ENCODE assay signal across 11 mouse cellular contexts in genomic region chr19:47323096-47323849, GRCm38 (mm10).
DNase-seq lines count a peak whose midpoint lies in the region; ATAC-seq and TF ChIP-seq lines count a peak whose summit lies in the region.
"Had no signal": no experiment of that assay in that cellular context is flagged by ENCODE, and none has a peak within 500 bp of the region (broad histone marks: within the 10 kb centered on the region; RNA-seq: fewer than 3 reads in every experiment).

No protein-coding gene starts in this region.

- H3K4me2 ChIP-seq in lung, embryonic 15.5 days = no peak overlapping the region
- H3K4me2 ChIP-seq in embryonic facial prominence, embryonic 13.5 days = no peak overlapping the region
- H3K4me2 ChIP-seq in myocyte (ENCODE audit: low read depth) = no peak overlapping the region
- H3K4me2 ChIP-seq: neural tube, embryonic 12.5 days had no signal

- peak overlapping the region; percentile 56; the same call in 1 of the 2 replicates for H3K27ac ChIP-seq in heart, embryonic 10.5 days
- H3K27ac ChIP-seq in lung, embryonic 15.5 days = peak overlapping the region; percentile 83
- H3K27ac ChIP-seq in embryonic facial prominence, embryonic 13.5 days = peak overlapping the region; percentile 71
- H3K27ac ChIP-seq: neural tube, embryonic 12.5 days had no signal

- H3K27me3 ChIP-seq in heart, embryonic 10.5 days (ENCODE audit: insufficient read depth, poor library complexity, severe bottlenecking) = no peaks in the 10 kb centered on the region
- H3K27me3 ChIP-seq in lung, embryonic 15.5 days = no peaks in the 10 kb centered on the region
- H3K27me3 ChIP-seq in embryonic facial prominence, embryonic 13.5 days = no peaks in the 10 kb centered on the region
- H3K27me3 ChIP-seq in myocyte (ENCODE audit: control insufficient read depth, insufficient read depth, insufficient read length) = no peaks in the 10 kb centered on the region
- H3K27me3 ChIP-seq: neural tube, embryonic 12.5 days had no signal

- no peak overlapping the region for H3ac ChIP-seq in myocyte (ENCODE audit: control insufficient read depth, insufficient read length)

- H3K36me3 ChIP-seq in heart, embryonic 10.5 days = no peaks in the 10 kb centered on the region
- H3K36me3 ChIP-seq in lung, embryonic 15.5 days = no peaks in the 10 kb centered on the region
- H3K36me3 ChIP-seq in embryonic facial prominence, embryonic 13.5 days = no peaks in the 10 kb centered on the region
- no peaks in the 10 kb centered on the region for H3K36me3 ChIP-seq in myocyte (ENCODE audit: control insufficient read depth, insufficient read depth)
- H3K36me3 ChIP-seq: neural tube, embryonic 12.5 days had no signal

- H3K4me3 ChIP-seq in heart, embryonic 10.5 days = no peak overlapping the region
- H3K4me3 ChIP-seq in lung, embryonic 15.5 days = no peak overlapping the region
- H3K4me3 ChIP-seq in embryonic facial prominence, embryonic 13.5 days = no peak overlapping the region
- no peak overlapping the region for H3K4me3 ChIP-seq in myocyte
- H3K4me3 ChIP-seq: neural tube, embryonic 12.5 days had no signal

- WGBS in heart, embryonic 10.5 days = 83% methylated on average over 11 of the region's 11 CpGs
- 31% methylated on average over 11 of the region's 11 CpGs for WGBS in lung, embryonic 15.5 days
- WGBS in embryonic facial prominence, embryonic 13.5 days = 46% methylated on average over 11 of the region's 11 CpGs

- no peaks in the 10 kb centered on the region for H3K9me3 ChIP-seq in heart, embryonic 10.5 days
- no peaks in the 10 kb centered on the region for H3K9me3 ChIP-seq in lung, embryonic 15.5 days
- no peaks in the 10 kb centered on the region for H3K9me3 ChIP-seq in embryonic facial prominence, embryonic 13.5 days
- H3K9me3 ChIP-seq: neural tube, embryonic 12.5 days had no signal

- no peak for TF ChIP-seq POLR2A in myocyte (IDR thresholded peaks at IDR 0.05; ENCODE audit: insufficient read length, low read depth)

- DNase-seq in heart, embryonic 10.5 days (ENCODE audit: low spot score) = no peak
- DNase-seq in heart, adult 8-10 months (ENCODE audit: low spot score) = no peak
- DNase-seq in lung, postnatal 25 days (ENCODE audit: low spot score) = no peak
- DNase-seq in spleen, postnatal 10 days (ENCODE audit: low spot score in 2 of 2) = no peak
- no peak for DNase-seq in left cerebral cortex, postnatal 25 days (ENCODE audit: low spot score in 2 of 2)
- DNase-seq: cerebellum, adult 9-11 months; right cerebral cortex, adult 18-20 months had no signal

- H3K4me1 ChIP-seq in heart, embryonic 10.5 days = peaks cover 64% of the 10 kb centered on the region
- H3K4me1 ChIP-seq in lung, embryonic 15.5 days = peaks cover 79% of the 10 kb centered on the region
- peaks cover 88% of the 10 kb centered on the region for H3K4me1 ChIP-seq in embryonic facial prominence, embryonic 13.5 days

- H3K9ac ChIP-seq in lung, embryonic 15.5 days = no peak overlapping the region
- peak overlapping the region; percentile 27; the same call in 1 of the 2 replicates for H3K9ac ChIP-seq in embryonic facial prominence, embryonic 13.5 days
- H3K9ac ChIP-seq: neural tube, embryonic 12.5 days had no signal

- ATAC-seq in lung, embryonic 15.5 days (ENCODE audit: borderline replicate concordance, extremely low read depth, low FRiP score, low TSS enrichment) = peak; percentile 49
- no peak for ATAC-seq in embryonic facial prominence, embryonic 13.5 days (ENCODE audit: insufficient number of reproducible peaks, insufficient read depth, low FRiP score, low TSS enrichment, low read depth)

- H3K79me2 ChIP-seq in myocyte (ENCODE audit: control insufficient read depth, insufficient read depth) = peaks cover 15% of the 10 kb centered on the region

- intact Hi-C loops in left cerebral cortex, postnatal 25 days (cut with DNase I) = no loop called here

TF ChIP-seq in myocyte, 11 proteins besides CTCF, POLR2A, EP300 and RAD21:
- TF ChIP-seq MYOD1 (IDR thresholded peaks at IDR 0.05; ENCODE audit: control insufficient read depth in 1 of 3, insufficient read length in 2 of 3, low read depth in 2 of 3) (peak in 2 of 3 experiments; percentile 75 to 85), TCF3 (IDR thresholded peaks at IDR 0.05; ENCODE audit: insufficient read length, low read depth) (no peak), REST (IDR thresholded peaks at IDR 0.05; ENCODE audit: insufficient read depth, insufficient read length) (no peak), MYOG (IDR thresholded peaks at IDR 0.05; ENCODE audit: control insufficient read depth in 1 of 3, insufficient read depth in 1 of 3, insufficient read length in 2 of 3, low read depth in 2 of 3) (peak in 2 of 3 experiments; percentile 82), E2F4 (IDR thresholded peaks at IDR 0.05; ENCODE audit: insufficient read depth) (no peak), USF1 (IDR thresholded peaks at IDR 0.05; ENCODE audit: low read depth) (no peak), POLR2AphosphoS2 (IDR thresholded peaks at IDR 0.05; ENCODE audit: insufficient read length, low read depth) (no peak)
